Mouse (Mus musculus): ENCODE results near the gene Clint1.

Gene Clint1

DNA sequence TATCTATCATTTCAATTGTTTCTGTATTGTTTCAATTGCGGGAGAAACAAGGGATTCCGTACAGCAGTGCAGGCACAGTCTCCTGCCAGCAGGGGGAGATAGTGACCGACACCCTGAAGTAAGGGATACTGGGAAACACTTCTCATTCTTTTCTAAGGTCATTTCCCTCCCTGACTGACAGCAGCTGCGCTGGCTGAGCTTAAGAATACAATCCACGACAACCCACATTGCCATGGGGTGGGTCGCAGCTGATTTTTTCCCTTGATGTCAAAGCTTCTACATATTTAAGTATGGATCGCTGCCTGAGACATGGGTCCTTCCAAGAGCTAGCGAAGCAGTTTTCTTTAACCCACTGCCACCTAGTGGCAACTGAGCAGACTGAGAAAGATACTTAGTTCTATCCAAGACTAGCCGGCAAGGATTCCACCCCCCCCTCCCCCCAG, 74.8 kb downstream of the Clint1 start:
- peak; percentile 59 to 76 for DNase-seq (ENCODE audit: low read depth in 2 of 2, low spot score in 2 of 2)

DNA sequence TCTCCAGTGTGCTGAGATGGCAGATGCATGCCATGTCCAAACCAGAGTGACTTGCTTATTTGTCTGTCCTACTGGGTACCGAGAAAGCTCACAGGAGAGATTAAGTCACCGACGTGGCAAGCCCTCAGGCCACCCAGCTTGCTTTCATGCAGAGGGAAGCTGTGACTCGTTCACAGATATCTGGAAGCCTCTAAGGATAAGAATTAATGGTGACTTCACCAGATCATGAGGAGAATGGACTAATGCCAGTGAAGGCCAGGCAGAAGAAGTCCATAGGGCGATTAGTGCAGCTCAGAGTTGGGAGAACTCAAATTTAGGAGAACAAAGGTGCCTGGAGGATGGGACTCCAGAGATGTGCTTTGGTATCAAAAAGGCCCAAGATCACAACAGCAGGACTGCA, 75.6 kb downstream of the Clint1 start:
- DNase-seq (ENCODE audit: low read depth in 2 of 2, low spot score in 2 of 2): no peak

DNA sequence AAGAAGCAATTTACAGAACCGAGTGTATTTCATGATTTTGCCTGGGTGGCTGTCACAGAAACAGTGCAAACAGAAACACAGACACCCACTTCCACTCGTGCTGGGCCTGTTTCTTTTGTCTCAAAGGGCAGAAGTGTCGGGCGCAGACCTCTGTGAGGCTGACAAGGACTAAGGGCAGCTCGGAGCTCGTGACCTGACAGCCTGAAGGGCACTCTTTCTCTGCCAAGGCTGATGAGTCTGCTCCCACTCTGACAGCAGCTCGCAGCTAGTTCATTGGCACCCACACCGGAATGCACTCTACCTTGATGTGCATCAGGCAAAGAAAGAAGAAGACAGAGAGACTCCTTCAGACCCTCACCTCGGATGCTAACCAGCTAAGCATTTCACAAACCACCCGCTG, 77.7 kb downstream of the Clint1 start:
- DNase-seq (ENCODE audit: low read depth in 2 of 2, low spot score in 2 of 2): no peak

DNA sequence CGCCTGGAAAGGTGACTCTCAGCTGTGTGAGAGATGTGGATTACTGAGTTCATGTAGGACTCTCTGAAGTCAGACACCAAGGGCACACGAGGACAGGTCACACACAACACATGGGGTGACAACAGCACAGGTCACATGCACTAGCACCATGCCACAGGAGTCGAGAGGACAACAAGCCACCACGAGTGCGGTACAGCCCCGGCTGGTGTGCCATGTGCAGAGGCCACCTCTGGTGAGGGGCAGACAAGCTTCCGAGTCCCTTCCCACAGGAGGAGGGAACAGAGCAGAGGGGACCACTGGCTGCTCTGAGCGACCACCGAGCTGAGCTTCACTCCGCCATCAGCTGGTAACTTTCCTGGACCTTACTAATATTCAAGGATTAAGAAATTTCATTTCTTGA, 80.9 kb downstream of the Clint1 start:
- DNase-seq (ENCODE audit: low read depth in 2 of 2, low spot score in 2 of 2): no peak

DNA sequence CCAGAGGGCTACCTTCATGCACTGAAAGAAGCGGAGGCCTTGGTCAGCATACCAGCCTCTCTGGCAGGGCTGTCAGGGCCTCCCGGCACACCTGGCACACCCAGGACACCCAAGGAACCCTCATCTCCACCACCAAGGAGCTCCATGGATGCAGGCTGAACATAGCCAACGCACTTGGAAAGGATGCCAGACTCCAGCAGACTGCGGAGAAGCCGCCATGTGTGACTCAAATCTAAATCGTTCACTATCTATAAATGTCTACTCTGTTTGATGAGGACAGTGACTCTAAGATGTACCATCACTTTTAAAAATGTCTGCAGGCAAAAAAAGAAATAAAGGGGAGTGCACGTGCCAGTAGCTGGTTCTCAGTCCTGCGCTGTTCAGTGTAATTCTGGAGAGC, 85.6 kb downstream of the Clint1 start:
- DNase-seq (ENCODE audit: low read depth in 2 of 2, low spot score in 2 of 2): no peak

DNA sequence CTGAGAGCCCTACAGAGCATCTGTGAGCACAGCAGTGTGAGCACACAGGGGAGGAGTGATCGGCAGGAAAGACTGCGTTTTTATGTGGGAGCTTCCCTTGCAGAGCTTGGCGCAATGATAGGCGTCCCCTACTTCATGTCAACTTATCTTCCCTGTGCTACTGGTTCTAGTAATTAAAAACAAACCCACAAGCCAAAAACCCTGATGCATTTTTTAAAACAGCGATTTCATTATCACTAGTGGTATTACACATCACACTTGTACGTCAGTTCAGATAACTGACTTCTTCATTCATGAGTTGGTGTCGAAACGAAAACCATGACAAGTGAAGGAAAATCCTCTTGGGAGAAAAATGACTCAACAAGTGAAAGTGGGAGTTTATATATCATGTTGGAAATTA, 87.1 kb downstream of the Clint1 start:
- DNase-seq (ENCODE audit: low read depth in 2 of 2, low spot score in 2 of 2): no peak

DNA sequence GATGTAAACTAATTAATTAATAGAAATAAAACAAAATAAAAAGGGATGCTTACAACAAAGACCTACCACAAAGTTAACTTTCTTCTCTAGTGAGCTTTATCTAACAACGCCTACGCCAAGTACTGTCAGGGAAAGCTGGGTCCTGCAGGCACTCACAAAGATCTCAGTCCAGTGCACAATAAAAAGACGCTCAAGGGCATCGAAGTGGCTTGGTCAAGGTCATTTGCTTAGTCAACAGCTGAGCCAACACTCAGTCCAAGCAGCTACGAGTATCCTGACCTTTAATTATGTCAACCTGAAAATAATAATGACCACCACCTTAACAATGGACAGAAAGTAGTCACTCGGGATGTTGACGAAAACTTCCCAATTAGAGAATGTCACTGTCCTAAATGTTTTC, 90.4 kb downstream of the Clint1 start:
- no peak for DNase-seq (ENCODE audit: low read depth in 2 of 2, low spot score in 2 of 2)

DNA sequence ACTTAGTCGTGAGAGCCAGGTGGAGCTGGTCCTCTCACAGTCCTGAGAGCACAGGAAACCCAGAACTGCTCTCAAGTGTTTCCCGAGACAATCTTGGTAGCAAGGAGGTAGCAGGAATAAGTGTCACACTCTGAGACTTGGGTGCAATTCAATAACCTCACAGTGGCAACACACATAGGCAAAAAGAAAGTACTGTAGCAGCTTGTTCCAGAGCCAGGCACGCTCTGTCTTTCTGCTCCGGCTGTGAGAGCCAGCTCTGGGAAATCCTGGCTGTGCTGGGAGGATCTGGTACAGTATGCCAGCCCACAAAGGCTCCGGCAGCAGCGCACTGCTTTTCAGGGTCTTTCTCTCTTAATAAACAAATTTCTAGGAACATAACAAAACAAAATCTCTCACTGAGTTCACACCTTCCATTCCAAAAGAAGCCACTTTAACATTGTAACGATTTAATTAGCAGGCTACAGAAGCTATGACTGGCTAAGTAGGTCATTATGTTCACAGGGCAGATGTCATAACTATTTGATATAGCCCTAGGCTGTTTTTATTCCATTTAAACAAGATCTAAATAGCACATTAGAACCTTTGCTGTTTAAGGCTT, 91.4 kb downstream of the Clint1 start:
- no peak for DNase-seq (ENCODE audit: low read depth in 2 of 2, low spot score in 2 of 2)

DNA sequence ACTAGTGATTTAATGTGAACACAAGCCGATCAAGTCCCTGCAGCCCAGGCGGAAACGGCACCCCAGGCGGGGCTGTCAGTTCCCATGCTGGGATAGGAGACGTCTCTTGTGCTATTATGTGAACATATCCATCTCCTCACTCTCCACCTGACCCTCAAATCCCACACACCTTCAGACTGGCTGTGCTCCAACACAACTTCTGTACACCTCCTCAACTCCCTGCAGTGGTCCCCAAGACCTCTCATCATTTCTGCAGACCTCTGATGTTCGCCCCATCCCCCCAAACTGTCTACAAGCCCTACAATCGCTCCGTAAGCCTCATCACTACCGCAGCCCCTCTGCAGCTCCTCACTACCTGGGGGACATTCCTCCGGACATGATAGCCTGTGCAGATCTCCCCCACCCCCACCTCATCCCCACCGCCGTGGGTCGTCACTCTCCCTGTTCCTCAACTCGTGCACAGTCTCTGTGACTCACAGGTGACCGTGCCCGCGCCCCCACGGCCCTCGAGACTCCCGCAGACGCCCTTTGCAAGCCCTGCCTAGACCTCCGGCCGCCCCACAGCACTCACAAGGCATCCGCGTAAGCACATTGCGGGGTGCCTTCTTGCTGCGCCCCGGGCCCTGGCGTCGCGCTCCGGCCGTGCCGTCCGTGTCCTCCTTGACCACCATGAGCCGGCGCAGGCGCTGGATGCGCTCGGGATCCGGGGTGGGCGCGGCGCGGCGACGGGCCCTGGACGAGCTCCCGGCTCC, 92.2 kb downstream of the Clint1 start:
- peak; percentile 9 to 16 for DNase-seq (ENCODE audit: low read depth in 2 of 2, low spot score in 2 of 2)

DNA sequence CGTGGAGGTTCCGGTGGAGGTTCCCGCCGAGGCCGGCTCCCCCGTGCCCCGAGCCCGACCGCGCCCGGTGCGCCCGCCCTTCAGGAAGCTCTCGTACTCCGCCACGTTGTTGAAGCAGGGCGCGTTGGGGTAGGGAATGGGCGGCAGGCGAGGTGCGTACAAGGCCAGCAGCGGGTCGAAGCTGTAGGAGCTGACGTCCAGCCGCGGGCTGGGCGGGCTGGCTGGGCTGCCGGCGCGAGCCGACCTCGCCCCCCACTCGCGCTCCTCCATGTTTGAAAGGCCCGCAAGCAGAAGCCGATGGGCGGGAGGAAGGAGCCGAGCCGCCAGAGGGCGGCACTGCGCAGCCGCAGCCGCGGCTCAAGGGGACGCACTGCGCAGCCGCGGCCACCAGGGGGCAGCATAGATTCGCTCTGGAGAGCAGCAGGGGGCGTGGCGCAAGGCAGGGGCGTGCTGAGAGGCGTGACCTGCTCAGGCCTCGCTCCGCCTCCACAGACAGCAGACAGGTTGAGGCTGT, 92.8 kb downstream of the Clint1 start, which contains the start of gene Lsm11:
Gene Lsm11 (minus strand): TSS at position 293 of the 514 bp plus-strand sequence.
- peak; percentile 99 for DNase-seq (ENCODE audit: low read depth in 2 of 2, low spot score in 2 of 2)

DNA sequence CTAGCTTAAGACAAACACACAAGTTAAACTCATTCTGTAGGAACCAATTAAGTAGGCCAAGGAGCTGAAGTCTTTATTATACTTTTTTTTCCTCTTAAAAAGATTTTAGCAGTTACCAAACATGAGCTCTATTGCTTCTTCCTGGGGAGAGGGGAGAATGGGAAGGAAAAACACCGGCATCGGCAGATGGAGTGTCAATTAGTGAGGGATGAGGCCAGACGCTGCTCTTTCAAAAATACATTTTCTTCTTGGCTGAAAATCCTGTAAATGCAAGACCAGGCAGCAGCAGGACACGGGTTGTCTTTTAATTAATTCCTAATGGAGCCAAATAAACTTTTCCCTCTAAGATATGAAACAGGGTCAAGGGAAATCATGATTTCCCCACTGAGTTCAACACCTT, 94.9 kb downstream of the Clint1 start:
- DNase-seq (ENCODE audit: low read depth in 2 of 2, low spot score in 2 of 2): no peak

DNA sequence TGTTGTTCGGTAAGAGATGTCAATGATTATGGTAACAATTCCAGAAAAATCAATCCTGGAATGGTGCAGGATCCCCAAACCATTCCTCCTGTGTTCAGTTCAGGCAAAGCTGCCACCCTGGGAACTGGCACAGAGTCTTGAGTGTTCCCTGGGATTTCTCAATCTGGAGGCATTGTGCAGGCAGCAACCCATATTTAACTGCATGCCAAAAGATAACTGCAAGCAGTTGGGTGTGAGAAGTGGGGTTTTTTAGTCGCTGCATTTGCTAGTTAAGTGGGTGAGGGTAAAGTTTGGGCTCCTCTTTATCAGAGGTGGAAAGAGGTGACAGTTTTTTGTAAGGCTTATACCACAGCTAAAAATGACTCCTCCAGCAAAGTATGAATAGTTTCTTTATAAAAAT, 95.6 kb downstream of the Clint1 start:
- DNase-seq (ENCODE audit: low read depth in 2 of 2, low spot score in 2 of 2): no peak

DNA sequence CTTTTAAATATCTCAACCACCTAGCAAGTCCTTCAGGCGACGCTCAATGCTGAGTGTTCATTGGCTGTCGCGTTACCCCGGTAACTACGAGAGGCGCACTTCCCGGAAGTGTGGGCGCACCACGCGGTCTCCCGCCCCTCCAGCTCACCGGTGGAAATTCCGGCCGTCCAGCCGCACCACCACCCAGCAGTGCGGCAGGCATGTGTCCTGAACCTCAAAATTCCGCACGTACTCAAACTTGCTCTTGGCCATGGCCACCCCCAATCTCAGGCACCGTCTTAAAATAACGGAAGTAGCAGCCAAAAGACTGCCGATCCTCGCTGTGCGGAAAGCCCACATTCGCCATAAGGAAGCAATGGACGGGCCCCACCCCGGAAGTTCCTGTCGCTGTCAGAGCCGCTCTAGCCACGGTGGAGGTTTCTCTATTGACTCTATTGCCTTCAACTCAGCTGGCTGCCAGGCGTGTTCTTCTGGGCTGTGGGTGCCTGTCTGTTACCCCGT, 103.3 kb downstream of the Clint1 start, which contains the start of gene Thg1l:
Gene Thg1l (minus strand): TSS at position 368 of the 501 bp plus-strand sequence.
- peak; percentile 87 to 91 for DNase-seq (ENCODE audit: low read depth in 2 of 2, low spot score in 2 of 2)

DNA sequence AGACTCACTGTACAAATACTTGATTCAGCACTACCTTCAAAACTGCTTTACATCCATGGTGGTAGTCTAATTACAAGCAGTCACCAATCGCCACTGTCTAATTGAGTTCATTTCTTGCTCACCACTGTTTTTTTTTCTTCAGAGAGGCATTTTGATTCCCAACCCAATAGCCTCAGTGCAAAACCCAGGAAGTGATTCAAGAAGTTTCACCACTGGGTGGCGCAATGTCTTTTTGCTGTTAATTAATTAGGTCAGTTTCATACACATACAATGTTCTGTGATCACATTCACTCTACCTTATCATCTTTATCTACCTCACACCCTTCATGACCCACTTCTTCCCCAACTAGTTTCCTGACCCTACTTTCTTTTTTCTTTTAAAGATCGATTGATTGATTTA, 107.7 kb downstream of the Clint1 start:
- DNase-seq (ENCODE audit: low read depth in 2 of 2, low spot score in 2 of 2): peak in 1 of 2 experiments; percentile 38

DNA sequence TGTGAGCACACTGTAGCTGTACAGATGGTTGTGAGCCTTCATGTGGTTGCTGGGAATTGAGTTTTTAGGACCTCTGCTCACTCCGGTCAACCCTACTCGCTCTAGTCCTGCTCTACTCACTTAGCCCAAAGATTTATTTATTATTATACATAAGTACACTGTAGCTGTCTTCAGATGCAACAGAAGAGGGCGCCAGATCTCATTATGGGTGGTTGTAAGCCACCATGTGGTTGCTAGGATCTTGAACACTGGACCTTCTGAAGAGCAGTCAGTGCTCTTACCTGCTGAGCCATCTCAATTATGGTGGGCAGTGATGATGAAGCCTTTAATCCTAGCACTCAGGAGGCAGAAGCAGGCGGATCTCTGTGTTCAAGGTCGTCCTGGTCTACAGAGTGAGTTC, 108.2 kb downstream of the Clint1 start:
- no peak for DNase-seq (ENCODE audit: low read depth in 2 of 2, low spot score in 2 of 2)
